Mouse (Mus musculus) hindbrain, postnatal 0 days (tissue): Measurements from ENCODE around the gene Lax1. TPM values are rescaled to one million over a fixed set of nuclear protein-coding genes. Genes with fewer than 3 reads are reported as not detected.

Experiments used
- ATAC-seq: fragments of 200-750 bp; cut with Nextera tagmentation; 2 replicates; pipeline ENCODE4 v1.8.0; 2017; ENCODE audit warnings: mild to moderate bottlenecking, moderate TSS enrichment, moderate library complexity
- DNase-seq: peaks from one replicate; pipeline ENCODE4 v3.0.0-alpha.2; 2015; ENCODE audit warnings: low spot score
- H3K27ac ChIP-seq: fragments of 300-500 bp; sonication (generic); 2 replicates; pipeline ENCODE4 v1.5.1; 2014; ENCODE audit warnings: mild to moderate bottlenecking
- H3K27me3 ChIP-seq: fragments of 300-500 bp; sonication (generic); 2 replicates; pipeline ENCODE4 v1.6.1; 2014; ENCODE audit warnings: low read length, mixed read lengths; ENCODE audit not compliant: insufficient read depth
- H3K36me3 ChIP-seq: fragments of 300-500 bp; sonication (generic); 2 replicates; pipeline ENCODE4 v1.6.1; 2014; ENCODE audit warnings: low read length, mixed read lengths; ENCODE audit not compliant: insufficient read depth
- H3K4me1 ChIP-seq: fragments of 300-500 bp; sonication (generic); 2 replicates; pipeline ENCODE4 v1.6.1; 2014; ENCODE audit warnings: antibody characterized with exemption, low read length, mixed read lengths; ENCODE audit not compliant: insufficient read depth
- H3K4me2 ChIP-seq: fragments of 300-500 bp; sonication (generic); 2 replicates; pipeline ENCODE4 v1.6.1; 2014; ENCODE audit warnings: low read depth, mild to moderate bottlenecking, low read length, moderate library complexity, mixed read lengths
- H3K4me3 ChIP-seq: fragments of 300-500 bp; sonication (generic); 2 replicates; pipeline ENCODE4 v1.5.1; 2014; ENCODE audit warnings: low read length
- H3K9ac ChIP-seq: fragments of 300-500 bp; sonication (generic); replicated peaks from 2 replicates; pipeline ENCODE4 v1.6.1; 2014; ENCODE audit warnings: mild to moderate bottlenecking, low read length, moderate library complexity, mixed read lengths
- H3K9me3 ChIP-seq: fragments of 300-500 bp; sonication (generic); 2 replicates; pipeline ENCODE4 v1.6.1; 2016; ENCODE audit warnings: low read length, mixed read lengths
- CTCF ChIP-seq: IDR thresholded peaks from 2 replicates; pipeline ENCODE4 v1.5.1; 2016; ENCODE audit warnings: antibody characterized with exemption, control low read depth, low read depth
- WGBS: fragments of 180-500 bp; shearing (Covaris S2); extraction: QIAGEN DNeasy Blood & Tissue Kit; methylation state at CpG from one replicate; pipeline ENCODE4 v1.1.7; 2014; 5-methylcytosine and 5-hydroxymethylcytosine counted together
- polyA plus RNA-seq: library from polyadenylated mRNA; unstranded; fragments of >200 nt; fragmentation: Nextera tagmentation; extraction: Ambion mirVana; gene quantifications from 2 replicates; pipeline ENCODE4 v1.2.1, GENCODE M21; 2015
- total RNA-seq: library from RNA; depleted of rRNA; stranded (reverse); fragments of >200 nt; gene quantifications from 2 replicates; pipeline ENCODE4 v1.2.3, GENCODE M21; 2014

The Lax1 gene
- total and polyA plus RNA-seq, 2 experiments from 2014 or later: 0.08 to 0.10 TPM

GRCm38 (mm10) chr1:133718296-133718695, 28.4 kb upstream of the Lax1 start:
- Histone ChIP-seq H3K4me3 (no peak overlapping the region), H3K4me2 (no peak overlapping the region), H3K4me1 (no peaks in the 10 kb centered on the region), H3K36me3 (no peaks in the 10 kb centered on the region), H3K27ac (no peak overlapping the region), H3K9me3 (no peaks in the 10 kb centered on the region), H3K9ac (no peak overlapping the region), H3K27me3 (no peaks in the 10 kb centered on the region)
- TF ChIP-seq CTCF: no peak
- ATAC-seq (no peak), DNase-seq (peak; percentile 36)
- 47% methylated on average over 3 of the region's 3 CpGs for WGBS

DNA sequence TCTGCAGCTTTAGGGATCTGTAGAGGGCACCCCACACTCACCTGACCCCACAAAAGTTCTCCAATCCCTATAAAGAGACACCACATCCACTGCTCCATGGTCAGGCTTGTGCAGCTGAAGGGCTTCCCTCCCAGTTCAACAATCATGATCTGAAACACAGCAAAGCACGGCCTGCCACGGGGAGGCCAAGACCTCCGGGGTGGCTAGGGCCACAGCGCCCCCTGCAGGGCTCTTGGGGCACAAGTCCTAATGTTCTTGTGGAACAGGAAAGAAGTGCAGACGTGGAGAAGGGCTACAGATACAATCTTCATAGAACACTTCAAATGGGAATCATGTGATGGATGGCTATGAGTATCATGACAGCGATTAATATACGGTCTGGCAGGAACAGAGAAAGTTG, 26.6 kb upstream of the Lax1 start:
- H3K27ac ChIP-seq: no peak overlapping the region
- H3K9me3 ChIP-seq: no peaks in the 10 kb centered on the region
- WGBS: 31% methylated on average over 7 of the region's 7 CpGs
- H3K27me3 ChIP-seq: no peaks in the 10 kb centered on the region
- DNase-seq: peak; percentile 23
- H3K9ac ChIP-seq: no peak overlapping the region
- no peak overlapping the region for H3K4me3 ChIP-seq
- no peaks in the 10 kb centered on the region for H3K4me1 ChIP-seq
- peak; percentile 60 for TF ChIP-seq CTCF
- no peak for ATAC-seq
- no peaks in the 10 kb centered on the region for H3K36me3 ChIP-seq
- H3K4me2 ChIP-seq: no peak overlapping the region

DNA sequence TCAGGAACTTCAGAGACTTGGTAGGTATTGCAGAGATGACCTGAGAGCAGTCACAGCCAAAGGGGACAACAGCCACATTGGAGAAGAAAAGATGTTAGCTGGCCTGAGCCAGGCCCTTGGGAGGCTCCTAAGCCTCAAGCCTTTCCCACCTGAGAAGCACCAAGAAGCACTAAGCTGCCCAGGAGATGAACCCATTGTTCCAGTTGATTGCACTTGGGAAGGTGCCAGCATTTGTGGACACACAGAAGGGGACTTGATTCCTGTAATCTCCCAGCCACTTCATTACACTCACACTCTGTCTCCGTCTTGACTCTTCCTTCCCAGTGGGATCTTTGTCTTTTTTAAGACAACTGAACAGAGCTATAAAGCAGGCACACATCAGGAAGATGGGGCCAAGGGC, 25.3 kb upstream of the Lax1 start:
- H3K4me2 ChIP-seq: no peak overlapping the region
- 50% methylated on average over 1 of the region's 1 CpGs for WGBS
- no peak overlapping the region for H3K4me3 ChIP-seq
- no peak for TF ChIP-seq CTCF
- H3K9me3 ChIP-seq: no peaks in the 10 kb centered on the region
- H3K36me3 ChIP-seq: no peaks in the 10 kb centered on the region
- no peak overlapping the region for H3K27ac ChIP-seq
- peak; percentile 28 for DNase-seq
- H3K4me1 ChIP-seq: no peaks in the 10 kb centered on the region
- ATAC-seq: no peak
- no peaks in the 10 kb centered on the region for H3K27me3 ChIP-seq
- no peak overlapping the region for H3K9ac ChIP-seq

DNA sequence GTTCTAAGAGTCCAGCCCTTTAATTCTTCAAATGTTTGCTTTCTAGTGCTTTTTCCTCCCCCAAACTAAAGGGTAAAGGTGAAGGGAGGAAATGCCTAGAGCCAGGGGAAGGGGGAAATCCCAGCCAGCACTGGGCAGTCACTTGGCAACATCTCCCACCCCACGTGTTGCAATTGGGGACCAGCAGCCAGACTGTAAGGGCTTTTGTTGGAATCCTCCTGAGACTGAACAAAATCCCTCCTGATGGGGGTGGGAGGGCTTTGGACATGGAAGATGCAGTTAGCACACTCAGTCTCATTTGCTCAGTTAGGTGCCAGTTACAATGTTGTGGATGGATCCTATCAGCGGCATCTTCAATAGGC, 23.1 kb upstream of the Lax1 start:
- no peak overlapping the region for H3K4me2 ChIP-seq
- H3K27me3 ChIP-seq: no peaks in the 10 kb centered on the region
- no peak overlapping the region for H3K4me3 ChIP-seq
- no peak for ATAC-seq
- H3K9ac ChIP-seq: no peak overlapping the region
- no peaks in the 10 kb centered on the region for H3K4me1 ChIP-seq
- no peak overlapping the region for H3K27ac ChIP-seq
- peak; percentile 68 for DNase-seq
- TF ChIP-seq CTCF: no peak
- H3K36me3 ChIP-seq: no peaks in the 10 kb centered on the region
- no peaks in the 10 kb centered on the region for H3K9me3 ChIP-seq
- WGBS: 19% methylated on average over 2 of the region's 2 CpGs

DNA sequence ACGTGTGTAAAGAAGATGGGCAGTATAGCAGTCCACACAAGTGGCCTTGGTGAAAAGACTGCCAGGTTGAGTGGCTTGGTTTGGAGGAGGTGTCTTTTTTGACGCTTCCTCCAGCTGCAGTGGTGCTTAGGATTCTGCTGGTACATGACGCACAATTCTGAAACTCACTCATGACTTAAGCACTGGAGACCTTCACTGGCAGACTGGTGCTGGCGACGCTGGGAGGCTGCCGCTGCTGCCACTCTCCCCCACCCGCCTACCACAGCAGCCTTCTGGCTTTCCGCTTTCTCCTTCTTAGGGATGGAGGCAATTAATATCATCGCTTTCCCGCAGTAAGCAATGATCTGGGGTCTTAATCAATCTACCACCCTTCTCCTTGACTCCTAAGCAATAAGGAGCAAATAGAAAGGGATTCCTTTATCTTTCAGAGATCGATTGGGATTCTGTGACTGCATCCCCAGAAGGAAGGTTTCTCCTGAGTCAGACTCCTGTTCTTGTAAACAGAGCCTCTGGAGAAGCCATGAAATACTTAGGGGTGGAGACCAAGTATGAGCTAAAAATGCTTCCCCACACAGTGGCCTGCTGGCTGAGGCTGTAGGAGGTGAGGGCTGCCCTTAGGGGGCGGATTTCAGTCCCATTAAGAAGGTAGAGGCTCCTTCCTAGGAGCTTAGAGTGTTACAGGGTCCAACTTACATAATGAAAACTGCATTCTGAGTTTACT, 22.5 kb upstream of the Lax1 start:
- Histone ChIP-seq H3K27ac (no peak overlapping the region), H3K4me3 (no peak overlapping the region), H3K9ac (no peak overlapping the region), H3K4me1 (no peaks in the 10 kb centered on the region), H3K36me3 (no peaks in the 10 kb centered on the region), H3K4me2 (no peak overlapping the region), H3K9me3 (no peaks in the 10 kb centered on the region), H3K27me3 (no peaks in the 10 kb centered on the region)
- peak; percentile 16; the same call in 1 of the 2 replicates for TF ChIP-seq CTCF
- WGBS: 57% methylated on average over 12 of the region's 12 CpGs
- ATAC-seq (no peak), DNase-seq (no peak)

DNA sequence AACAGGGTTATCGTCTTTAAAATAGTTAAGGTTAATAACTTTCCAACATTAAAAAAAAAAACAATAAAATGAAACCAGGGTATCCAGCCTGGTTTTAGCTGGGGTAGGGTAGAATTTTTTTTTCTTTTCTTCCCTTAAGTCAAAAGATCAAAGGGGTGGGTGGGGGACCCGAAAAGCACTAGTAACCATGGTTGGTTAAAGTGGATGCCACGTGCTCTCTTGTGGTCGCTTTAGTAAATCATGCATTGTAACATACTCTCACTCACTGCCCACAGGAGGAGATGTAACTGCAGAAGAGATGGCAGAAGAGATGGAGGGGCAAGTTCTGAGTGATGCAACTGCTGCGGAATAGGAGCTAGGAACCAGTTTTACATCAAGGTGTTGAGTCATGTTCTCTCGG, 21.5 kb upstream of the Lax1 start:
- Histone ChIP-seq H3K4me2 (no peak overlapping the region), H3K9me3 (no peaks in the 10 kb centered on the region), H3K4me1 (no peaks in the 10 kb centered on the region), H3K9ac (no peak overlapping the region), H3K36me3 (0 out of 2 replicates have a peak, but pooled peaks cover 1% of the 10 kb centered on the region), H3K4me3 (no peak overlapping the region), H3K27me3 (no peaks in the 10 kb centered on the region), H3K27ac (no peak overlapping the region)
- ATAC-seq (no peak), DNase-seq (no peak)
- 53% methylated on average over 6 of the region's 6 CpGs for WGBS
- TF ChIP-seq CTCF: no peak

DNA sequence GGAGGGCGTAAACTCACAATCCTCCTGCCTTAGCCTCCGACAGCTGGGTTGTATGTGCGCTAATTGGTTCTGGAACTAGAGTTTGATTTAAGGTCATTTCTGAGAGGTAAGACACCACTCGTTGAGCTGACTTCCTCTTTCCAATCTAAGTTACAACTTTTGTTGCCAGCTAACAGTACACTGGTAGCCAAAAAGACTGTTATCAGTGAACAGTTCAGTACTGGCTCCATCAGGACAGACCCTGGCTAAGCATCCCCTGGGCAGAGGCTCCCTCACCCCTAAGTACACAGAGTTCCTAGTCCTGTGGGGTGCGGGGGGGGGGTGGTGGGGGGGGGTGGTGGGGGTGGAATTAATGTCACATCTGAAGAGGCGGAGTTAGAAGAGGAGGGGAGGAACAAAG, 21.0 kb upstream of the Lax1 start:
- H3K4me3 ChIP-seq: no peak overlapping the region
- no peaks in the 10 kb centered on the region for H3K9me3 ChIP-seq
- DNase-seq (no peak), ATAC-seq (no peak)
- H3K4me1 ChIP-seq: no peaks in the 10 kb centered on the region
- H3K36me3 ChIP-seq: peaks cover 6% of the 10 kb centered on the region; the same call in 1 of the 2 replicates
- no peak overlapping the region for H3K4me2 ChIP-seq
- no peak for TF ChIP-seq CTCF
- 63% methylated on average over 6 of the region's 6 CpGs for WGBS
- no peaks in the 10 kb centered on the region for H3K27me3 ChIP-seq
- no peak overlapping the region for H3K9ac ChIP-seq
- H3K27ac ChIP-seq: no peak overlapping the region
